Mouse (Mus musculus): ENCODE data around the gene Hacd1. TPM values are rescaled to one million over a fixed set of nuclear protein-coding genes. Genes with fewer than 3 reads are reported as not detected.

The Hacd1 gene
- total and polyA plus RNA-seq, 2 experiments from 2014 or later, result 51.2 to 83.4 TPM

DNA sequence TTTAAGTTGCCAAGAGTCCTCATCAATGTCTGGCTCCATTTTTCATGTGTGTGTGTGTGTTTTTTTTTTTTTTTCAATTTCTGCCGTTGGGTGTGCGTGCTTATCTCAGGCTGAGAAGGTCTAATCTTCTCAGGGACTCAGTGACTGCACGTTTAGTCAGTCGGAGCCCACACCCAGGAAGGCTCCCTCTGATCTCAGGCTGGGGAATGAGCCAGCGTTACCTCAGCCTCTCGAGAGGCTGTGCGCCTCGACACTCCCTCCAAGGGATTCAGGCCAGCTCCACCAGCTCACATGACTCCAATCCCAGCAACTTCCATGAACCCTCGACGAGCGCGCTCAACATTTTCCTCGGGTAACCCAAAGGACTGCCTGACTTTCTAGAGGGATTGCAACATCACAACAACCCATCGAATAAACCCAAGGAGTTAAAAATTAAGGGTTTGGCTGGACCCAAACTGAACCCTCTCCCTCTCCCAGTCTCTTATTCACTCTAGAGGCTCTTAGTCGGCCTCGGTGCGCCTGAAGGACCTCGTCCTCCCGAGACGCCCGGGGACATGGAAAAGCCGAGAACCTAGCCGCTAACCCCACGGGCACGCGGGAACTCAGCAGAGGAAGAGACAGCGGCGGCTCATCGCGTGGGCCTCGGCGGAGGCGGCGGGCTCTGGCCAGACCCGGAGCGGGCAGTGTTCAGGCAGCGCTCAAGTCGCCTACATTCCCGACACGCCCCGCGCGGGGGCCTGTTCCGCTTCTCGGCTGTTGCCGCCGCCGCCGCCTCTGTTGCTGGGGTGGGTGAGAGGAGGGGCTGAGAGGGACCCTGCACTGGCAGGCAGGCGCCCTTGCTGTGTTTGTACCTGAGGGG lies 17.7 kb upstream of the Hacd1 start, which contains the start of gene Stam:
Gene Stam, plus strand, starts transcription at position 737 of the 859 bp plus-strand sequence.
- peak; percentile 18 for TF ChIP-seq CTCF (IDR thresholded peaks at IDR 0.05)
- H3K9me3 ChIP-seq (ENCODE audit: low read length), result no peaks in the 10 kb centered on the region
- H3K9ac ChIP-seq (replicated peaks; ENCODE audit: low read length, poor library complexity, severe bottlenecking), result peak within 1 kb of the TSS; percentile 83
- DNase-seq (ENCODE audit: low spot score) (peak; percentile 94), ATAC-seq (ENCODE audit: low FRiP score) (peak; percentile 97)
- peak within 1 kb of the TSS; percentile 61 for H3K4me2 ChIP-seq (ENCODE audit: low read depth, low read length, poor library complexity, severe bottlenecking)
- H3K27ac ChIP-seq (ENCODE audit: low read depth, low read length), result peak within 1 kb of the TSS; percentile 97
- peaks cover 12% of the 10 kb centered on the region; the same call in 1 of the 2 replicates for H3K4me1 ChIP-seq (ENCODE audit: insufficient read depth, low read length)
- no peaks in the 10 kb centered on the region for H3K36me3 ChIP-seq (ENCODE audit: insufficient read depth, low read length)
- peak within 1 kb of the TSS; percentile 92 for H3K4me3 ChIP-seq (ENCODE audit: low read depth, low read length)
- WGBS, result 1% methylated on average over 37 of the region's 50 CpGs
- H3K27me3 ChIP-seq (ENCODE audit: insufficient read depth, low read length), result no peaks in the 10 kb centered on the region

DNA sequence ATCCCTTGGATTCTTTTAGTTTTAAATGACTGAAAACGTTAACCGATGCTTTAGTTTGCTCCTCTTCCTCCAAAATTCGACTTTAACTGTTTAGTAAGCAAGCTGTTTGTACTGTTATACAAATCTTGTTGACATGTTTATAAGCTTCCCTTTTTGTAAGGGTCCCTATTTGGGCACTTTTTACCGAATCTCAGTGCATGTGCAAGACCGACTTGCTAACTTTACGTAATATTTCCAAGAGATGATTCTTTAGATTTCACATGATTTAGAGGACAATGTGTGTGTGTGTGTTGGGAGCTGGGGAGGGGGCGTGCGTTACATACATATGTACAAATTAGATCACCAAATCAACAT lies 17.1 kb upstream of the Hacd1 start:
- Histone ChIP-seq H3K9ac (replicated peaks; ENCODE audit: low read length, poor library complexity, severe bottlenecking) (peak overlapping the region; percentile 83), H3K36me3 (ENCODE audit: insufficient read depth, low read length) (no peaks in the 10 kb centered on the region), H3K4me3 (ENCODE audit: low read depth, low read length) (peak overlapping the region; percentile 92), H3K4me2 (ENCODE audit: low read depth, low read length, poor library complexity, severe bottlenecking) (peak overlapping the region; percentile 61), H3K4me1 (ENCODE audit: insufficient read depth, low read length) (peaks cover 12% of the 10 kb centered on the region; the same call in 1 of the 2 replicates), H3K27ac (ENCODE audit: low read depth, low read length) (peak overlapping the region; percentile 97), H3K27me3 (ENCODE audit: insufficient read depth, low read length) (no peaks in the 10 kb centered on the region), H3K9me3 (ENCODE audit: low read length) (no peaks in the 10 kb centered on the region)
- TF ChIP-seq CTCF (IDR thresholded peaks at IDR 0.05), result no peak
- ATAC-seq (ENCODE audit: low FRiP score) (no peak), DNase-seq (ENCODE audit: low spot score) (no peak)
- 17% methylated on average over 8 of the region's 8 CpGs for WGBS

- no peak overlapping the region for H3K9ac ChIP-seq (replicated peaks; ENCODE audit: low read length, poor library complexity, severe bottlenecking)
- ATAC-seq (ENCODE audit: low FRiP score) (no peak), DNase-seq (ENCODE audit: low spot score) (no peak)
- WGBS, result 83% methylated on average over 8 of the region's 8 CpGs
- H3K27me3 ChIP-seq (ENCODE audit: insufficient read depth, low read length), result no peaks in the 10 kb centered on the region
- H3K4me3 ChIP-seq (ENCODE audit: low read depth, low read length), result no peak overlapping the region
- no peak overlapping the region for H3K4me2 ChIP-seq (ENCODE audit: low read depth, low read length, poor library complexity, severe bottlenecking)
- 0 out of 2 replicates have a peak, but pooled peaks cover 4% of the 10 kb centered on the region for H3K4me1 ChIP-seq (ENCODE audit: insufficient read depth, low read length)
- H3K27ac ChIP-seq (ENCODE audit: low read depth, low read length), result no peak overlapping the region
- H3K36me3 ChIP-seq (ENCODE audit: insufficient read depth, low read length), result no peaks in the 10 kb centered on the region
- no peak for TF ChIP-seq CTCF (IDR thresholded peaks at IDR 0.05)
- H3K9me3 ChIP-seq (ENCODE audit: low read length), result no peaks in the 10 kb centered on the region
Observed at GRCm38 (mm10) chr2:14070466-14070865, 14.5 kb upstream of the Hacd1 start.

DNA sequence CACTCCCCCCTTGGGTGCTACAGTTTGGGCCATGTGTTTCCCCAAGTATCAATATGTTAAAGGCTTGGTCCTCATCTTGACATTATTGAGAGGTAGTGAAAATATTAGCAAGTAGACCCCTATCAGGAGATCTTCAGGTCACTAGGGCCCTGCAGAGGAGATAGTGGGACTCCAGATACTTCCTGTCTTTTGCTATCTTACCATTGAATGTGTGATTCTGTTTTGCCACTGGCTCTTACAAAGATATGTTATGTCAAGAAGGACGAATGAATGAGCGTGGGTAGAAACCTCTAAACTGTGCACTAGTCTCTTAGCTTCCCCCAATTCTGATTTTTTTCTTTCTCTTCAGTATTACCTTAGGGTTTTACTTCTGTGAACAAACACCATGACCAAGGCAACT lies 13.1 kb upstream of the Hacd1 start:
- H3K36me3 ChIP-seq (ENCODE audit: insufficient read depth, low read length), result no peaks in the 10 kb centered on the region
- H3K27me3 ChIP-seq (ENCODE audit: insufficient read depth, low read length), result no peaks in the 10 kb centered on the region
- no peaks in the 10 kb centered on the region for H3K9me3 ChIP-seq (ENCODE audit: low read length)
- no peak overlapping the region for H3K4me2 ChIP-seq (ENCODE audit: low read depth, low read length, poor library complexity, severe bottlenecking)
- H3K27ac ChIP-seq (ENCODE audit: low read depth, low read length), result no peak overlapping the region
- no peak overlapping the region for H3K4me3 ChIP-seq (ENCODE audit: low read depth, low read length)
- DNase-seq (ENCODE audit: low spot score) (no peak), ATAC-seq (ENCODE audit: low FRiP score) (no peak)
- no peak overlapping the region for H3K9ac ChIP-seq (replicated peaks; ENCODE audit: low read length, poor library complexity, severe bottlenecking)
- no peak for TF ChIP-seq CTCF (IDR thresholded peaks at IDR 0.05)
- WGBS, result 88% methylated on average over 2 of the region's 2 CpGs
- H3K4me1 ChIP-seq (ENCODE audit: insufficient read depth, low read length), result no peaks in the 10 kb centered on the region

DNA sequence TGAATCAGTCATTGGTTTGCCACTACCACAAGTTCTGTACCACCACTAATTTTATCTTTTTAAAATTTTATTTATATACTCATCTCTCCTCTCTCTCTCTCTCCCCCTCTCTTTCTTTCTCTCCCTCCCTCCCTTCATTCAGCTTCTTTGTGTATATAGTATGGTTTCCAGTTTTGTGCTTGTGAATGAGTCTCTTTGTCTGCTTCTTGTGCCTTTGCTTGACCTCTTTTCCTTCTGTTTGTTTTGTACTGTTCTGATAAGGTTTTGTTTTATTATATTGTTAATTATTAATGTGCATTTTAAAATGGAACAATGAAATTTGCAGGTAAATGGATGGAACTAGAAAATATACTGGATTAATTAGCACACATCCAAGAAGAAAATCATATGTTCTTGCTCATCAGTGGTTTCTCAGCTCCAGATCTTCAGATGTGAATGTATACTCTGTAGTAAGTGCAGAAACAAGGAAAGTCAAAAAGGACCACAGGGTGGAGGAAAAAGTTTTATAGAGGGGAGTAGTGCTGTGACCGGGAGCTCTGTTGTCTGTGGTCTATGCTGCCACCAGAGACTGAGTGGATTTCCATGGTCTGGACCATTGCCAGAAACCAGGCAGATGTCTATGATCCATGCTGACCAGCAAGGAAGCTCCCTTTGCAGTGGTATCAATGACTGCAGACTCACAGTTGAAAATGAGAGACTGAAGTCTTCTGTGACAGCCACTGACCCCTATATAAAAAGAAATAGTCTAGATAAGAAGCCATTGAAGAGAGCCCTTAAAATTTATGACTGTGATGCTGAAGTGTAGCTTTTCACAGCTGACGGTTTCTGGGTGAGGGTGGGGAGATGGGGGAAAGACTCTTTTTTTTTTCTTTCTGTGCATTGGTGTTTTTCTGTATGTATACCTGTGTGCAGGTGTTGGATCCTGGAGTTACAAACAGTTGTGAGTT lies 10.0 kb upstream of the Hacd1 start:
- WGBS, result 82% methylated on average over 2 of the region's 2 CpGs

More for the DNA sequence above, 10.0 kb upstream of the Hacd1 start:
- ATAC-seq (ENCODE audit: low FRiP score), result no peak
- H3K27ac ChIP-seq (ENCODE audit: low read depth, low read length), result no peak overlapping the region
- H3K4me1 ChIP-seq (ENCODE audit: insufficient read depth, low read length), result no peaks in the 10 kb centered on the region
- H3K4me3 ChIP-seq (ENCODE audit: low read depth, low read length), result no peak overlapping the region
- no peak for DNase-seq (ENCODE audit: low spot score)
- no peaks in the 10 kb centered on the region for H3K27me3 ChIP-seq (ENCODE audit: insufficient read depth, low read length)
- no peak for TF ChIP-seq CTCF (IDR thresholded peaks at IDR 0.05)
- H3K9ac ChIP-seq (replicated peaks; ENCODE audit: low read length, poor library complexity, severe bottlenecking), result no peak overlapping the region
- no peak overlapping the region for H3K4me2 ChIP-seq (ENCODE audit: low read depth, low read length, poor library complexity, severe bottlenecking)
- no peaks in the 10 kb centered on the region for H3K36me3 ChIP-seq (ENCODE audit: insufficient read depth, low read length)
- H3K9me3 ChIP-seq (ENCODE audit: low read length), result no peaks in the 10 kb centered on the region
